Mouse (Mus musculus): ENCODE measurements around the gene Casr. TPM values are rescaled to one million over a fixed set of nuclear protein-coding genes. Genes with fewer than 3 reads are reported as not detected.

The Casr gene
- polyA plus RNA-seq, 1 experiment from 2014 or later, result 0.17 TPM

- Histone ChIP-seq H3K27me3 (no peaks in the 10 kb centered on the region), H3K9me3 (no peaks in the 10 kb centered on the region), H3K36me3 (no peaks in the 10 kb centered on the region), H3K9ac (no peak overlapping the region), H3K4me2 (replicated peaks) (no peak overlapping the region), H3K4me1 (no peaks in the 10 kb centered on the region), H3K4me3 (no peak overlapping the region), H3K27ac (no peak overlapping the region)
- 84% methylated on average over 3 of the region's 3 CpGs for WGBS
- no peak for ATAC-seq (ENCODE audit: low FRiP score, low read depth)
Measured at GRCm38 (mm10) chr16:36543091-36543490, 18.9 kb downstream of the Casr start.

GRCm38 (mm10) chr16:36540834-36541233, 21.1 kb downstream of the Casr start:
- H3K4me3 ChIP-seq, result no peak overlapping the region
- WGBS, result 78% methylated on average over 6 of the region's 6 CpGs
- no peaks in the 10 kb centered on the region for H3K4me1 ChIP-seq
- H3K36me3 ChIP-seq, result no peaks in the 10 kb centered on the region
- H3K9ac ChIP-seq, result no peak overlapping the region
- no peaks in the 10 kb centered on the region for H3K27me3 ChIP-seq
- no peak overlapping the region for H3K27ac ChIP-seq
- ATAC-seq (ENCODE audit: low FRiP score, low read depth), result no peak
- no peaks in the 10 kb centered on the region for H3K9me3 ChIP-seq
- H3K4me2 ChIP-seq (replicated peaks), result no peak overlapping the region

GRCm38 (mm10) chr16:36532981-36533687, 28.8 kb downstream of the Casr start:
- no peak overlapping the region for H3K27ac ChIP-seq
- no peak overlapping the region for H3K4me2 ChIP-seq (replicated peaks)
- H3K4me1 ChIP-seq, result peaks cover 20% of the 10 kb centered on the region
- no peak overlapping the region for H3K9ac ChIP-seq
- ATAC-seq (ENCODE audit: low FRiP score, low read depth), result no peak
- H3K27me3 ChIP-seq, result no peaks in the 10 kb centered on the region
- H3K36me3 ChIP-seq, result no peaks in the 10 kb centered on the region
- 60% methylated on average over 11 of the region's 11 CpGs for WGBS
- H3K4me3 ChIP-seq, result no peak overlapping the region
- H3K9me3 ChIP-seq, result no peaks in the 10 kb centered on the region

DNA sequence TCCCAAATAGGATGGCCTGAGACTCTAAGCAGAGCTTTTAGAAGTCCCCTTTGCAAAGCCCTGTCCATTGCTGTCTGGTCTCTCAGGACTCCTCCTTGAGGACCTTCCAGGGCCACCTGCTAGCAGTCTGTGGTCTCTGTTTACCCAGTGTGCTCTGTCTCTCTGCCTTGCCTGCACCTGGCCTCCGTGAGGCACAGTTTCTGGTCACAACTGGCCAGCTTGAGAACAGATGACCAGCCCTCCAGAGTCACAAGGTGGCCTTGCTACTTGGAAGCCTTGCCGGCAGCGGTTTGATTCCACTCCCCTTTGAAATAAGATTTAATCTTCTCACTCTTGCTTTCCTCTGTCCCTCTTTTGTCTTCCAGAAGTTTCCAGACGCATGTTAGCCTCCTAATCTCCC, 29.9 kb downstream of the Casr start:
- Histone ChIP-seq H3K36me3 (no peaks in the 10 kb centered on the region), H3K4me3 (no peak overlapping the region), H3K9ac (no peak overlapping the region), H3K27me3 (no peaks in the 10 kb centered on the region), H3K4me1 (peaks cover 20% of the 10 kb centered on the region), H3K9me3 (no peaks in the 10 kb centered on the region), H3K27ac (no peak overlapping the region; the same call in 1 of the 2 replicates), H3K4me2 (replicated peaks) (no peak overlapping the region)
- WGBS, result 50% methylated on average over 4 of the region's 4 CpGs
- no peak for ATAC-seq (ENCODE audit: low FRiP score, low read depth)

- WGBS, result 72% methylated on average over 5 of the region's 5 CpGs
- H3K36me3 ChIP-seq, result no peaks in the 10 kb centered on the region
- H3K4me2 ChIP-seq (replicated peaks), result no peak overlapping the region
- H3K9ac ChIP-seq, result no peak overlapping the region
- no peak for ATAC-seq (ENCODE audit: low FRiP score, low read depth)
- H3K27me3 ChIP-seq, result no peaks in the 10 kb centered on the region
- peaks cover 20% of the 10 kb centered on the region for H3K4me1 ChIP-seq
- no peak overlapping the region for H3K4me3 ChIP-seq
- no peaks in the 10 kb centered on the region for H3K9me3 ChIP-seq
- H3K27ac ChIP-seq, result peak overlapping the region; percentile 61; the same call in 1 of the 2 replicates
Measured at GRCm38 (mm10) chr16:36531630-36532029, 30.3 kb downstream of the Casr start.

GRCm38 (mm10) chr16:36530566-36531552, 31.1 kb downstream of the Casr start:
- Histone ChIP-seq H3K4me2 (replicated peaks) (no peak overlapping the region), H3K4me1 (peaks cover 20% of the 10 kb centered on the region), H3K9ac (no peak overlapping the region), H3K27ac (peak overlapping the region; percentile 61; the same call in 1 of the 2 replicates), H3K9me3 (no peaks in the 10 kb centered on the region), H3K27me3 (no peaks in the 10 kb centered on the region), H3K4me3 (no peak overlapping the region), H3K36me3 (no peaks in the 10 kb centered on the region)
- WGBS, result 45% methylated on average over 15 of the region's 15 CpGs
- ATAC-seq (ENCODE audit: low FRiP score, low read depth), result peak; percentile 86

DNA sequence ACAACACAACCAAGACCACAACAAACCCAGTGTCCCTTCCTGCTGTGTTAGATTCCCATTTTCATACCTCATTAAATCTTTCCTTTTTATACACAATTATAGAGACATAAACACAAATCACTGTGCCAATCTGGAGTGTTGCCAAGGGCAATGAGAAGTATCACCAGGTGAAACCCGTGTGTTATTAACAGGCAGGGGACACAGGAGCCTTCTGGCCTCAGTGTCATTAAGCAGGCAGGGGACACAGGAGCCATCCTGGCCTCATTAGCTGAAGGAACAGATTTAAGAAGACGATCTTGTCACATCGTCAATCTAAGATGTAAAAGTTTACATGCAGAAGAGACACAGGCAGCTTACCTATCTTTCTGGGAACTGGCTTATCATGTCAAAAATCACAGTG, 33.1 kb downstream of the Casr start:
- no peak overlapping the region for H3K9ac ChIP-seq
- H3K27me3 ChIP-seq, result no peaks in the 10 kb centered on the region
- peaks cover 20% of the 10 kb centered on the region for H3K4me1 ChIP-seq
- no peaks in the 10 kb centered on the region for H3K36me3 ChIP-seq
- no peak overlapping the region for H3K4me3 ChIP-seq
- no peak overlapping the region for H3K4me2 ChIP-seq (replicated peaks)
- WGBS, result 54% methylated on average over 3 of the region's 3 CpGs
- no peaks in the 10 kb centered on the region for H3K9me3 ChIP-seq
- no peak for ATAC-seq (ENCODE audit: low FRiP score, low read depth)
- H3K27ac ChIP-seq, result no peak overlapping the region

DNA sequence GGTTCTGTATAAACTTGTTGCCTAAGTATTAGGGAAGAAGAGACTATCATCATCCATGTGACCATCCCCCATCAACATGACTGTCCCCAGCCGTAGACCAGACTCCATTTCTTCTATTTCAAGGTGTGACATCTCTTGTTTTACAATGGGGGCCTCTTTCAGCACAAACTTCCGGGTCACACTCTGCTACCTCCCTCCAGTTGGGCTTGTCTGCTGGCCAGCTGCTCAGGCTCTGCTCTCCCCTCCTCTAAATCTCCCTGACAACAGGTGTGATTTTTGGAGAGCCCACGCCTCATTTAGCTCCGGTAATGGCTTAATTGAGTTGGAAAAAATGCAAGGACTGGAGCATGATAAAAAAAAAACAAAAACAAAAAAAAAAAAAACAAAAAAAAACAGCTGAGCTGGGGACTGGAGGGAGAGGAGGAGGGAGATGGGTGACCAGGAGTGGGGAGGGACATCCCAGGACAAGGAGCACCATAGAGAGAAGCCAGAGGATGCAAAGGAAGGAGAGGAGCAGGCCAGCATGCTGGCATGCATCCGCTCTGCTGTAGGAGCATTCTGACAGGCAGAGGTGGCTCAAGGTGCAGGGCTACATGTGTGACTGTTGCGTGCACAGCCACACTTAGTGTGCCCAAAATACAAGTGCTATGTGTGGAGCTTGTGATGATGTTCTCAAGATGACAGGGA, 35.2 kb downstream of the Casr start:
- no peak overlapping the region for H3K4me2 ChIP-seq (replicated peaks)
- H3K27ac ChIP-seq, result no peak overlapping the region
- ATAC-seq (ENCODE audit: low FRiP score, low read depth), result no peak
- no peak overlapping the region for H3K9ac ChIP-seq
- H3K4me3 ChIP-seq, result no peak overlapping the region
- H3K9me3 ChIP-seq, result no peaks in the 10 kb centered on the region
- H3K27me3 ChIP-seq, result no peaks in the 10 kb centered on the region
- peaks cover 12% of the 10 kb centered on the region for H3K4me1 ChIP-seq
- WGBS, result 39% methylated on average over 6 of the region's 6 CpGs
- no peaks in the 10 kb centered on the region for H3K36me3 ChIP-seq

DNA sequence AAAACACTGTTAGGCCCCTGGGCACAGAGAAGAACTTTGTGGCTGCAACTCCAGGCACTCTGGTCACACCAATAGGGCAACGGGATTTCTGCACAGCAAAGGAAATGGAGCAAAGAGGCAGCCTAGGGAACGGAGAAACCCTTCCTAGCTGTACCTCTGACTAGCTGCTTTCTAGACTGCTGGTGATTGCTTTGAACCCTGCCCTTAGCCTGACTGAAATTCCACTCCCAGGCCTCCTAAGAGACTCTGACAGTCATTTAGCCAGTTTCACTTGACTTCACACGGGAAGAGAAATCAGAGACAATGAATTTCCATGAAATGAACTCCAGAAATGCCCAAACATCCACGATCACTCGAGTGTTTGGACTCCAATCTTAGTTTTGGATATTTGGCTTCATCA, 38.8 kb downstream of the Casr start:
- no peak overlapping the region for H3K4me2 ChIP-seq (replicated peaks)
- no peaks in the 10 kb centered on the region for H3K27me3 ChIP-seq
- no peak overlapping the region for H3K27ac ChIP-seq
- 68% methylated on average over 5 of the region's 5 CpGs for WGBS
- no peak for ATAC-seq (ENCODE audit: low FRiP score, low read depth)
- H3K36me3 ChIP-seq, result no peaks in the 10 kb centered on the region
- no peak overlapping the region for H3K4me3 ChIP-seq
- H3K9me3 ChIP-seq, result no peaks in the 10 kb centered on the region
- no peaks in the 10 kb centered on the region for H3K4me1 ChIP-seq
- H3K9ac ChIP-seq, result no peak overlapping the region

GRCm38 (mm10) chr16:36516355-36516754, 45.6 kb downstream of the Casr start:
- Histone ChIP-seq H3K9me3 (no peaks in the 10 kb centered on the region), H3K27ac (no peak overlapping the region), H3K27me3 (no peaks in the 10 kb centered on the region), H3K4me3 (no peak overlapping the region), H3K4me2 (replicated peaks) (no peak overlapping the region), H3K4me1 (no peaks in the 10 kb centered on the region), H3K9ac (no peak overlapping the region), H3K36me3 (no peaks in the 10 kb centered on the region)
- WGBS, result 75% methylated on average over 2 of the region's 2 CpGs
- no peak for ATAC-seq (ENCODE audit: low FRiP score, low read depth)

- Histone ChIP-seq H3K4me3 (no peak overlapping the region), H3K36me3 (no peaks in the 10 kb centered on the region), H3K9me3 (no peaks in the 10 kb centered on the region), H3K27me3 (no peaks in the 10 kb centered on the region), H3K9ac (no peak overlapping the region), H3K27ac (no peak overlapping the region), H3K4me2 (replicated peaks) (no peak overlapping the region), H3K4me1 (no peaks in the 10 kb centered on the region)
- 73% methylated on average over 5 of the region's 5 CpGs for WGBS
- ATAC-seq (ENCODE audit: low FRiP score, low read depth), result no peak
Measured at GRCm38 (mm10) chr16:36507300-36507699, 54.6 kb downstream of the Casr start.

GRCm38 (mm10) chr16:36506827-36507226, 55.1 kb downstream of the Casr start:
- Histone ChIP-seq H3K36me3 (no peaks in the 10 kb centered on the region), H3K4me2 (replicated peaks) (no peak overlapping the region), H3K9me3 (no peaks in the 10 kb centered on the region), H3K27me3 (no peaks in the 10 kb centered on the region), H3K4me1 (no peaks in the 10 kb centered on the region), H3K9ac (no peak overlapping the region), H3K4me3 (no peak overlapping the region), H3K27ac (no peak overlapping the region)
- no peak for ATAC-seq (ENCODE audit: low FRiP score, low read depth)

All from limb, embryonic 13.5 days (tissue).